Mouse (Mus musculus): Measurements from ENCODE around the gene Ninj2.

Ninj2 gene

DNA sequence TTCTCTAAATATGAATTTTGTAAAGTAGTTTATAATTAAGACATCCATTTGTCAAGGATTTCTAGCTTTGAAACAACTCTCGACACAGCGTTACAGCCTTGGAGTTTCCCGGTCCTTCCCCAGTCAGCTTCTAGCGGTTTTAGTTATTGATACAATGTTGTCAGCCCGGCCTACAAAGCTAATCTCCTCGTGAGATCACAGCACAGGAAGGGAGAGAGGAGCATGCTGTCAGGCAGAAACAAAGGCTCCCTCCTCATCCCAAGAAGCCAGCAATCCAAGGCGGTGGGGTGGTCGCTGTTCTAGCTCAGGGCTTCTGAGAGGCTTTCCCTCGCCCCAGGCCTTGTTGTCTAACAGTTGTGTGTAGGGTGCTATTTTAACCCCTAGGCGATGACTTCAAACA, 101.2 kb downstream of the Ninj2 start:
- DNase-seq (ENCODE audit: low read depth in 1 of 2, low spot score in 2 of 2) = no peak

DNA sequence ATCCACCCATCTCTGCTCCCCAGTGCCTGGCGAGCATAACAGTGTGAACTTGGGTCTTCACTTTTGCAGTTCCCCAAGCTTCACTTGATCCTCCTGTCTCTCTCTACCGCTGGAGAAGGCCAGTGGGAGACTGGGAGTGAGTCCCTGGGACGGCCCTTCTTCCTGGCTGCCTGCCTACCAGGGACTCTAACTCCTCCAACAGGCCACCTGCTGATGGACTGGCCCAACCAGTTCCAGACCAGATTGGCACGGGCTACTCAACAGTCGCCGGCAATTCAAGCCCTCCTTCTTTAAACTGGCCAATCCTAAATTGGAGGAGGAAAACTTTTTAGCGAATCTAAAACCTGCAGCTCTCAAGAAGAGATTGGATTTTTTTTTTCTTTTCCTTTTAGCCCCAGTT, 101.8 kb downstream of the Ninj2 start:
- no peak for DNase-seq (ENCODE audit: low read depth in 1 of 2, low spot score in 2 of 2)

DNA sequence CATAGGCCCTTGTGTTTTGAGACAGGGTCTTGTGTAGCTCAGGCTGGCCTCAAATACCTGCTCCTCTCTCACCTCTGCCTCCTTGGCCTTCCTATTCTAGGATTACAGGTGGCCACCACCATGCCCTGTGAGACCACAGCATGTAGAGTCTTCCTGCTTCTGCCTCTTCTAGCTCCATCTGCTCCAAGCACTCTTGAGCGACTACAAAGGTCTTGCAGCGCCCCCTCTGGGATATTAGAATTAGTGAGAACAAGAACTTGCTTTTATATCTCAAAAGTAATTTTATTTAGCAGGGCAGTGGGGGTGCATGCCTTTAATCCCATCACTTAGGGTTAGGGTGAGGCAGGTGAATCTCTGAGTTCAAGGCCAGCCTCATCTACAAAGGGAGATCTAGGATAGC, 103.7 kb downstream of the Ninj2 start:
- DNase-seq (ENCODE audit: low read depth in 1 of 2, low spot score in 2 of 2) = no peak

DNA sequence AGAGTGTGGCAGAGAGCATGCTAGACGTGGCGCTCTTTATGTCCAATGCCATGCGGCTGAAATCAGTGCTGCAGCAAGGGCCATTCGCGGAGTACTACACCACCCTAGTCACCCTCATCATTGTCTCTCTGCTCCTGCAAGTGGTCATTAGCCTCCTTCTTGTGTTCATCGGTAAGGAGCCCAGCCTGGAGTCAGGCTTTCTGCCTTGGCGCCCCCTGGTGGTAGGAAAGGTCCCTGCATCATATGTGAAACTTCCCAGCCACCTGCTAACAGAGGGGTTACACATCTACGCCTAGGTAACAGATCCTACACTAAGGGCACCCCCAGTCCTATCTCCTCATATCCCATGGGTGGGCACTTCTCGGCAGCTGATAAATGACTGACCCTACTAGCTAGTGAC, 104.8 kb downstream of the Ninj2 start:
- DNase-seq (ENCODE audit: low read depth in 1 of 2, low spot score in 2 of 2) = peak in 1 of 2 experiments; percentile 59

DNA sequence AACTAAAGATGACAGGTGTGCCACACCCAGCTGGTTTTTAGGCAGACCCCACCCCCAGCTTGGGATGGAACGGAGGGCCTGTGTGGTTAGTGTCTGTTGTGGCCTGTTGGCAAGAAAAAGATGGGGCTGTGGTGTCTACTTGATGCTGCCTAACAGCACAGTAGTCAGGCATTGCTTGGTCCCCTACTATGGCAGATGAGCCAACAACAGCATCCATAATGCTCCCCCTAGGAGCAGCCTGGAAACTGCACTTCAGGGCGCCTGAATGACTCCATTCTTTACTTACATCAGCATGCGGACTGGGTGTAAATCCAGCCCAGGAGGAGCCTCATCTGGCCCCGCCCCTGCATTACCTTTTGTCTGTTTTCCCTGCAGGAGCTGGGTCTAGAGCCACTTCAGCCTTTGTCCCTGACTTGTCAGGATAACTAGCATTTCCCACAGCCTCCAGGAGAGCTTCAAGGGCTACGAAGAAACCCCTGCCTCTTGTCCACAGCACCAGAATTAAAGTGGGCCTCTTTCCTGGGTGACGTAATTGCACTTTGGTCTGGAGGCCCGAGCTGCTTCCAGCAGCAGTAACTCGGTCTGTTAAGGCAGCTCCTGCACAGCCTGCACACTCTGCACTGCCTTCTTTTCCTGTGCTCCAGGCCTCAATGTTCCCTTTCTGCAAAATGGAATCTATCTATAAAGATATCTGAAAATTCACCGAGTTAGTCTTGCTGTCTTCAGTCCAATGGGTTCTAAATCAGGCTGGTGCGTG, 106.7 kb downstream of the Ninj2 start:
- DNase-seq (ENCODE audit: low read depth in 1 of 2, low spot score in 2 of 2) = no peak

DNA sequence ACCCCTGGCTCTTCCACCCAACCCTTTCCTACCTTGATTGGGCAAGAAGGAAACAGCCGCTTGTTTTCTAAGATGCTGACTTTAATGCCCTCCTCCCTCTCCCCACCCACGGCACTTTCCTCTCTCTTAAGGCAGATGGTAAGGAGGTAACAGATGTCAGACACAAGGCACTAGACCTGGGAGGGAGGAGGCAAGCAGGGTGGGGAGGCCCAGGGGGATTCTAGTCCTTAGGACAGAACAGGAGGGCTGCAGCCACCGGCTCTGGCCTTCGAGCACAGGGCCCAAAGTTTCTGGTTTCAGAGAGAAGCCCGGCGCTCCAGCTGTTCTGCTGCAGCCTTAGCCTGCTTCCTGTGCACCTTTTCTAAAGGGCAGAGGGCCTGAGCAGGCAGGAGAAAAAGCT, 108.8 kb downstream of the Ninj2 start:
- DNase-seq (ENCODE audit: low read depth in 1 of 2, low spot score in 2 of 2) = no peak

DNA sequence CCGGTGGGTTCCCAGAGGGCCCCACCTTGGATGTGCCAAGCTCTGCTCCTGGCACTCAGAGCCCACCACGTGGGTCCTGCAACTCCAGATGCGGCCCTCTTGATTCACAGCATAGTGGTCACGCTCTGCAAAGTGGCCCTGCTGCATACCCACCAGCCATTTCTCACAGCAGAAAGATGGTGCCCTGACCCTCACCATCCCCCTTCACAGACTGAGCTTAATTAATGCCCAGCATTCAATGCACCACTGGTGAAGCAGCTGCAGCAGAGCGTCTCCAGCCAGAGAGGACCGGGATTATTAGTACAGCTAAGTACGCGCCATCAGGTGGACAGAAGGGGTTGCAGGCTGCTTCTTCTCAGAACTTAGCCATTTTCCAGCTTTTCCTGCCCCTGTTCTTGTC, 109.3 kb downstream of the Ninj2 start:
- no peak for DNase-seq (ENCODE audit: low read depth in 1 of 2, low spot score in 2 of 2)

DNA sequence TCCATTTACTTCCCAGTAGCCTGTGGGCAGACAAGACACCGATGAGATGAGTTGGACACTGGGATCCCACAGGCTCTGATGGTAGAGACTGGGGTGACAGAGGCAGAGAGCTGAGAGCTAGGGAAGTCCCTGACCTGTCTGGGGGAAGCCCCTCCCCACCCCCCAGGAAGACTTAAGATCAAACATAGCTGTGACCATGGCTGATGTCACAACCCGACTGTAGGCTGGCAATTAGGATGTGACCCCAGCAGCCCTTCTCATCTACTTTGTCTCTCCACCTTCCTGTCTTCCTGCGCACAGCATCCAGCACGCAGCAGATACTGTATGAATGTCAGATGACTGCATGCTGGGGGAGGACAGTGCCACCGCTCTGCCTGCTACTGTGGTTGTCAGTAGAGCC, 113.4 kb downstream of the Ninj2 start:
- DNase-seq (ENCODE audit: low read depth in 1 of 2, low spot score in 2 of 2) = no peak

DNA sequence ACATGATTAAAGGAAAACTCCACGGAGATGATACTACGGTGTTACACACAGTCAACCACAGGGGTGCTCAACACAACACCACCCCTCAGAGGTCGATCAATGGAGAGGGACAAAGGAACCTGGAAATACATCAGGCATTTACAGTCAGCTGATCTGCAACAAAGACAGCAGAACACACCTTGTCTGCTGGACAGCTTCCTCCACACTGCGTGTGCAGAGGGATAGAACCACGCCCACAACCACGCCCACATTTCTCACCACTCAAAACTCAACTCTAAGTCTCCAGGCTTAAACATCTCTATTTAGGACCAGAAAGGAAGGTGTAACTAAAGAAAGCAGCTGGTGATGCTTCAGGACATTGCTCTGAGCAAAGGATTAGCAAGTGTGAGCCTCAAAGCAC, 118.4 kb downstream of the Ninj2 start:
- no peak for DNase-seq (ENCODE audit: low read depth in 1 of 2, low spot score in 2 of 2)

DNA sequence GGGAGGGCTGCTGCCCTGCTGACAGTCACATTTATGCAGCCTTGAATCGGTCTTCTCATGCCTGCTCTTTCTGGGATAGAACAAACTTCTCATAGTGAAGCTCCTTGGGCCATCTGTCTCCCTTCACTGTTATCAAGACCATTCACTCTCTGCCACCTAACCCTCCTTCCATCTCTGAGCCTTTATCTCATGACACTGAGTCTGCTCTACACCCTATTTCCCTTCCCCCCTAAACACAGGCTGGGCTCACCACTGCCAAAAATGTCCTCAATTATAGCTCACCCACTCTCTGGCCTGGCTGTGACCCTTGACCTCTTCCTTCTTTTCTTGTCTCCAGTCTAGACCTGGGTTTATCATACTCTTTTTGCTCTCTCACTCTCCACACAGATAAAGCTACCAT, 123.6 kb downstream of the Ninj2 start:
- DNase-seq (ENCODE audit: low read depth in 1 of 2, low spot score in 2 of 2) = no peak

DNA sequence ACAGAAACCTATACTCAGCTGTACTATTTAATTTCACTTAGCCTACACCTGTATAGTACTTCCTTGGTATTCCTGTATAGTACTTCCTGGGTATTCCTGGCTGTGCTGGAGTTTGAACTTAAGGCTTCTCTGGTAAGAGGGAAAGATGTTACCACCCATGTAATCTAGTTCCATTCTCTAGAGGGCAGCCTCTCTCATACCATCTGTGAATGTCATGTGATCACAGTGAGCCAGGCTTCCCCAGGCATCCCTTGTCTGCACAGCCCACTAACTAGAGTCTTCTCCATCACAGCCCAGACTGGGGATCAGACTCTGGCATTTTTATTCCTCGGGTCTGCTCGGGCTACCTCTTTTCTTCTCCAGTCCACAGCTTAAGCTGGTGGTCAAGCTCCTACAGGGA, 126.1 kb downstream of the Ninj2 start:
- DNase-seq (ENCODE audit: low read depth in 1 of 2, low spot score in 2 of 2) = no peak

DNA sequence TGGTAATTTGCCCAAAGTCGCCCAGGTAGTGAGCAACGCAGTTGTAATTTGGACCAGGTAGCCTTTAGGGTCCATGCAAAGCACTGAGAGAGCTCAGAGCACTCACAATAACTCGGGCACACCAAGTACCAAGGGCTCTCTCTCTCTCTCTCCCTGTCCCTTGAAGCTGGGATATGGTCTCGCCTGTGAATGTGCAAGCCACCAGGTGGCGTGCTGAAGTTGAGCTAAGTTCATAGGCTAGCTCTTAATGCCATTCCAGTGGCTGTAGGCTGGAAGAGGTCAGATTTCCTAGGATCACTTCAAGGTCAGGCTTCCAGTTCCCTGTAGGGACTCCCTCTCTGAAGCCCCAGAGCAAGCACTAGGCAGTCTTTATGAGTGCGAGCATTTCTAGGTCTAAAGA, 129.5 kb downstream of the Ninj2 start:
- no peak for DNase-seq (ENCODE audit: low read depth in 1 of 2, low spot score in 2 of 2)

DNA sequence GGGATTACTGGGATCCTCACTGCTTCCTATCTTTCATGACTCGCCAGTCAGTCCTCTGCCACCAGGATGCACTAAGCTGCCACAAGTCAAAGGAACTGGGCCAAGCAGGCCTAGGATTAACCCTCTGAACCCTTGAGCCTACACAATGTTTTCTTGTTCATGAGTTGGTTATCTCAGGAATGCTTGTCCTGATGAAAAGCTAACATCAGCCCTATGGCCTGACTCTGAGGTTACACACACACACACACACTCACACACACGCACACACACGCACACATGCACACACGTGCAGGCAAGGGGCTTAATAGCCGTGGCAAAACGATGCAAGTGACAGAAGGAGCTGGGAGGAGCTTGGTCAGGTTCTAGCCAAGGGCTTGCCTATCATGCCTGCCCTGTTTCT, 132.2 kb downstream of the Ninj2 start:
- DNase-seq (ENCODE audit: low read depth in 1 of 2, low spot score in 2 of 2) = no peak

DNA sequence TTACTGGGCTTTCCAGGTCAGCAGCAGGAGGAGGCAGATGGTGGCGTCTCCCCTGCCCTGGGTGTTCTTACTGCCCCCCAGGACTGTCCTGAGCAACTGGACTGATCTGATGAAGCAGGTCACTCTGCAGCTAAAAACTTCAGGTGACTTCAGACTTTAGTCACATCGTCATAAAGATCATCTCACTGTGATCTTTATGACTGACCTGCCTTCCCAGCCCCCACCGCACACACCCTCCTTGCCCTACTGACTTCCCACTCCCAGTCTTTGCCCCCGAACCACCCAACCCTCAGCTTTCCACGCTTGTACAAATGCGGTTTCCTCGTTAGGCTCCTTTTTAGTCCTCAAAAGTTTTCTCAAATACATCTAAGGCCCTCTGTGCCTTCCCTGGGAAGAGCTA, 133.9 kb downstream of the Ninj2 start:
- no peak for DNase-seq (ENCODE audit: low read depth in 1 of 2, low spot score in 2 of 2)

DNA sequence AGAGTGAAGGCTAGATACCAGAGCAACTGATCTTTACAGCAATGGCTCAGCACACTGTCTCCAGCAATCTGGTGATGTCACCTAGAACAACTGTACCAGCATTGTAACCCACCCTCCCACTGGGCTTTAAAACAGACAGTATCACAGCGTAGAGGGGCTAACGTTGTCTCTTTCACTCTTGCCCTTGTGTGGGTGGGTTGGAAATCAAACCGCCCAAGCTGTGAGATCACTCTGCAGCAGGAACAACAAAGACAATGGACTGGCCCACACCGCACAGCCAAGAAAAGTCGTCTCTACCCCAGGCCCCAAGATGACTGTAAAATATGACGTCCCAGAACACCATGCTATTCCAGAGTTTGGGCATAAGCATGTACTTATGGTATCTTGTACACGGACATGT, 136.7 kb downstream of the Ninj2 start:
- DNase-seq (ENCODE audit: low read depth in 1 of 2, low spot score in 2 of 2) = no peak

DNA sequence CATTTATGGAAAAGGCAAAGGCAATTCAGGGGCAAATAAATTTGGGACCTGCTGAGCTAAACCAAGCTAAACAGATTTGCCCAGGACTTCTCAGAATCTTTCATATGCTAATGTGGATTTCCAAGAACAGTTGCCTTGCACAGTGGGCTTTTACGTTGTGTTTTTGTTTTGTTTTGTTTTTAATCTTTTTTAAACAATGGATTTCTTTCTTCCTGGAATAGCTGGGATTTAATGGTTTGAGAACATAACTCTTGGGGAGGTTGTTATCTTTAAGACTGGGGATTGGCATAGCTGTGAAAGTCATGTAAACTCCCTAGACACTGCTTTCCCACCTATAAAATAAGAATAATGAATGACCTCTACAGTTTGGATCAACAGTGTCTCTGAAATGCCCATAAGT, 137.3 kb downstream of the Ninj2 start:
- no peak for DNase-seq (ENCODE audit: low read depth in 1 of 2, low spot score in 2 of 2)

DNA sequence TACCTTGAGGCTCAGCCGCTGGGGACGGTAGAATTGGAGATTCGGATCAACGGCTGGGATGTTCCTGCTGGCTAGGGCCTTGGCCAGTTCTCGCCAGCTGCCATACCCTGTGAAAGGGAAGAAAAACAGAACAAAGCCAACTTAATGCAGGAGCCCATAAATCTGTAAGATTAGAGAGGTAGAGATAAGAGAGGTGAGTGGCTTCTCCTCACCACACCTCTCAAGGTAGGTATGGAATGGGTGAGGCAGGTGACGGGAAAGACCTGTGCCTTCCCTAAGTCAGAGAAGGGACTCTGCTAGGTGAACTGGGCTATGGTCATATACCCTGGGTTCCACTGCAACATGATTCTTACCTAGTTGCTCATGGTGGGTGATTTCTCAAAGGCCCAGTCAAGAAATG, 139.7 kb downstream of the Ninj2 start:
- DNase-seq (ENCODE audit: low read depth in 1 of 2, low spot score in 2 of 2) = no peak

DNA sequence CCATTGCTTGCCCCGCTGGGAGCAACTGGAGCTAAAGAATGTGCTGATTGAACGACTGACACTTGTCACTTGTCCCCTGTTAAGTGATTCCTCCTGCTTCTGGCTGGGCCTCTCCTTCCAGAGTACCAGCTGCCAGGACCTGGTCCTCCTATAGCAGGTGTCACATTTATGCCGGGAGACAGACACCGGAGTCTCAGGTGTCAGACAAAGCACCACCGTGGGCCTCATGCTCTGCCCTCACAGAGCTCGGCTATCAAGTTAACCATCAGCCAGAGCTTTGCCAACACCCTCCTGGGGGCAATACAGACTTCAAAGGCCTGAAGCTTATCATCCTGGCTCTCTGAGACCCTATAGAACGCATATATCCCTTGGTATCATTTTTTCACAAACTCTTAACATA, 142.7 kb downstream of the Ninj2 start:
- no peak for DNase-seq (ENCODE audit: low read depth in 1 of 2, low spot score in 2 of 2)

DNA sequence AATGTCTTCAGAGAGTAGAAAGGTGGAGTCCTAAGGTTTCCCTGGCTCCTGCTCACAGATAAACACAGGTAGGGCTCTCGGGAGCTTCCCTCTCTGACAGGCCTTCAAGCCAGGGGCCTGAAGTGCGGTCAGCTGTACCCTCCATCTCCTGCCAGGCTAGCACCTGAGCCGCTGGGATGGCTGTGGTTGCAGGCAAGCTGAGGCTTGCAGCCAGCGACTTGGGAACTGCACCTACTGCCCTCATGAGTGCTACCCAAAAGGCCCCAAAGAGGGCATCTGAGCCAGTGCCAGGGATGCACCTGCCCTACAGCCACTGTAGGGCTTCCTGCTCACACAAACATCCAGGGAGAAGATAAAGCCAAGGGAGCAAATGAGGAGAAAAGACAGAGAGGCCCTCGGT, 147.3 kb downstream of the Ninj2 start:
- DNase-seq (ENCODE audit: low read depth in 1 of 2, low spot score in 2 of 2) = no peak

DNA sequence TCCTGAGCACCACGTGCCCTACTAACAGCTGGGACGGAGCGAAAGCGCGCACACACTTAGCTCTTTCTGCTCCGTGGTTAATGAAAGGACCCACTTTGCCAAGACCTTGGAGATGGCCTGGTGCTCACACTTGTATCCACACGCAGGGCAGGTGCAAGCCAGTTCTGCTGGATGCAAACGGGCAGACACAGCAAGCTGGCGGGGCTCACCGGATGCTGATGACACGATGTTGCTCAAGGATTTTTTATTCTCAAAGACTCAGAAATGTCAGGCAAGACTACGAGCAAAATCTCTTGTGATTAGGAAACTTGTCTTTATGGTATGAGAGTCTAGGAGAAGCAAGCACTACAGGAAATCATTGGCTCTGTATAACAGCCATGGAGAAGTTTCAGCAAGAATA, 148.3 kb downstream of the Ninj2 start:
- DNase-seq (ENCODE audit: low read depth in 1 of 2, low spot score in 2 of 2) = no peak

DNA sequence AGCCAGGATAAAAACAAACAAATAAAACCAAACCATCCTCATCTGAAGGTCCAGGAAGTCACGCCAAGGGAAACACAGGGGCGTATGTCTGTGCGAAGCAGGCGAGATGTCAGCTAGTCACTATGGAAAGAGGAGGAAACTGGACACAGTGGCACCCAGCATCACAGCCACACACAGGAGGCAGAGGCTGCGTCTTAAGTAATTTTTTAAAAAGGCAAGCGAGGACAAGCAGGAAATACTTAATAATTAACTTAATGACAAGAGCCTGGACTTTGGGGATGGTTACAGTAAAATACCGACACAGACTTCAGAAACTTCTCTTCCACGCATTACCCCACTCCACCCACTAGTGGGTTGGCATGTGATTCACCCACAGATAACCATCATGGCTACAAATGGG, 149.4 kb downstream of the Ninj2 start:
- DNase-seq (ENCODE audit: low read depth in 1 of 2, low spot score in 2 of 2) = no peak

DNA sequence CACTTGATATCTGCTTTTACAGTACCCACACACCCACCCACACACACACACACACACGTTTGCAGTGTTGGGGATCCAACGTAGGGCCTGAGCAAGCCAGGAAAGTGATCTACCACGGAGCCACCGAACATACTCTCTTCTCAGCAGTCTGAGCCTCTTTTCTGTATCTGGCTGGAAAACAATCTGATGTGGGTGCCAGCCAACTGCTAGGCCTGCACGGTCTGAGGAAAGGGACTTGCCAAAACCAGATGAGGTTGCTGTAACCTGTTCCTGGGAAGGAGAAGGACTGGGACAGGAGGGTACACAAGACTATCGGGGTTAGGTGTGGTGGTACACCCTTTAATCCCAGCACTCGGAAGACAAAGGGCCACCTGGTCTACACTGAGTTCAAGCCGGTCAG, 150.1 kb downstream of the Ninj2 start:
- DNase-seq (ENCODE audit: low read depth in 1 of 2, low spot score in 2 of 2) = no peak

DNA sequence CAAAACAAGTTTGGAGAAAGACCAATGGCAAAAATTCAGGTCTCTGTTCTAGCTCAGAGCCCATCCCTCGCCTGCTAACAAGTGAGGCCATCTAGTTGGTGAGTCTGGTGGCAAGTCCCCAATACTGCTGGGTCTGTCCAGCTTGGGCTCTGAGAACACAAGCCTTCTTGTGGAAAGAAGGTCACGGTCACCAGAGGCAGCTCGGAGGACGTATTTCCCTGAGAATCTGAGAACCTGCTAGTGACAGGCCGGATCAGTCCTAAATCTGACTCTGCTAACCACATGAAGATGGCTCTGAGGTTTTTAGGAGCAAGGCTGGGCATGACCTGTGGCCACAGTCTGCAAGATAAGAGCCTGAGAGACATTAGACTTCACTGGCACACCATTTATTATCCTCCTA, 153.5 kb downstream of the Ninj2 start:
- DNase-seq (ENCODE audit: low read depth in 1 of 2, low spot score in 2 of 2) = no peak

DNA sequence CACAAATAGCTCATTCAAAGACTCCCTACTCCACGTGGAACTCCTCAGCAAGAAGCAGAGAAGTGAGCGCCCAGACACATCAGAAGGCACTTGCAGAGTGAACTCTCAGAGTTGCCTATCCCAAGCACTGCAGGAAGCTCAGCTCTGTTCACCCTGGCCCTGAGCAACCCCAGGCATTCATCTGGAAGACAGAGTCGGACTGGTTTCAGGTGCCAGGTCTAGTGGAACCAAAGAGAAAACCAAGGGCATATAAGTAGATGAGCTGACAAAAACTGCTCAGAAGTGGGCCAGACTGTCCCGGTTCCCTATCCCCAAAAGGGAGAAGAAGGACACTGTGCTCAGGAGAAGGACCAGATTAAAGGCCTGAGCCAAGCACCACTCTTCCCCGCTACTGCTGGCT, 156.7 kb downstream of the Ninj2 start:
- no peak for DNase-seq (ENCODE audit: low read depth in 1 of 2, low spot score in 2 of 2)

Data from monocyte, adult 2 months (primary cell).